Mouse (Mus musculus) kidney, postnatal 0 days (tissue): ENCODE results near the gene Asxl1. TPM values are rescaled to one million over a fixed set of nuclear protein-coding genes. Genes with fewer than 3 reads are reported as not detected.

Source experiments
- ATAC-seq: fragments of 200-750 bp; cut with Nextera tagmentation; replicated peaks from 2 replicates; pipeline ENCODE4 v1.8.0; 2017; ENCODE audit warnings: low read depth, moderate number of reproducible peaks, moderate TSS enrichment, moderate library complexity; ENCODE audit not compliant: low FRiP score
- DNase-seq: peaks from one replicate; pipeline ENCODE4 v3.0.0-alpha.2; 2016; ENCODE audit warnings: low spot score
- H3K27ac ChIP-seq: fragments of 300-500 bp; sonication (generic); 2 replicates; pipeline ENCODE4 v1.5.1; 2014; ENCODE audit warnings: mild to moderate bottlenecking
- H3K27me3 ChIP-seq: fragments of 300-500 bp; sonication (generic); 2 replicates; pipeline ENCODE4 v1.6.1; 2014; ENCODE audit warnings: low read length, mixed read lengths; ENCODE audit not compliant: insufficient read depth
- H3K36me3 ChIP-seq: fragments of 300-500 bp; sonication (generic); 2 replicates; pipeline ENCODE4 v1.6.1; 2014; ENCODE audit warnings: low read length, mixed read lengths; ENCODE audit not compliant: insufficient read depth
- H3K4me1 ChIP-seq: fragments of 300-500 bp; sonication (generic); replicated peaks from 2 replicates; pipeline ENCODE4 v1.6.1; 2014; ENCODE audit warnings: antibody characterized with exemption, low read length, mixed read lengths; ENCODE audit not compliant: insufficient read depth
- H3K4me2 ChIP-seq: fragments of 300-500 bp; sonication (generic); 2 replicates; pipeline ENCODE4 v1.6.1; 2014; ENCODE audit warnings: mild to moderate bottlenecking, low read length, moderate library complexity, mixed read lengths
- H3K4me3 ChIP-seq: fragments of 300-500 bp; sonication (generic); replicated peaks from 2 replicates; pipeline ENCODE4 v1.5.1; 2014; ENCODE audit warnings: low read depth, low read length
- H3K9ac ChIP-seq: fragments of 300-500 bp; sonication (generic); 2 replicates; pipeline ENCODE4 v1.6.1; 2014; ENCODE audit warnings: low read depth, low read length
- H3K9me3 ChIP-seq: fragments of 300-500 bp; sonication (generic); replicated peaks from 2 replicates; pipeline ENCODE4 v1.6.1; 2016; ENCODE audit warnings: low read length, inconsistent platforms, mixed read lengths
- CTCF ChIP-seq: IDR thresholded peaks from 2 replicates; pipeline ENCODE4 v1.5.1; 2016; ENCODE audit warnings: antibody characterized with exemption, low read depth, mild to moderate bottlenecking, moderate library complexity
- WGBS: fragments of 180-500 bp; shearing (Covaris S2); extraction: QIAGEN DNeasy Blood & Tissue Kit; methylation state at CpG from one replicate; pipeline ENCODE4 v1.1.7; 2014; 5-methylcytosine and 5-hydroxymethylcytosine counted together
- polyA plus RNA-seq: library from polyadenylated mRNA; unstranded; fragments of >200 nt; fragmentation: Nextera tagmentation; extraction: Ambion mirVana; gene quantifications from 2 replicates; pipeline ENCODE4 v1.2.1, GENCODE M21; 2015

Gene Asxl1
- polyA plus RNA-seq, 1 experiment from 2014 or later, result 14.1 TPM

DNA sequence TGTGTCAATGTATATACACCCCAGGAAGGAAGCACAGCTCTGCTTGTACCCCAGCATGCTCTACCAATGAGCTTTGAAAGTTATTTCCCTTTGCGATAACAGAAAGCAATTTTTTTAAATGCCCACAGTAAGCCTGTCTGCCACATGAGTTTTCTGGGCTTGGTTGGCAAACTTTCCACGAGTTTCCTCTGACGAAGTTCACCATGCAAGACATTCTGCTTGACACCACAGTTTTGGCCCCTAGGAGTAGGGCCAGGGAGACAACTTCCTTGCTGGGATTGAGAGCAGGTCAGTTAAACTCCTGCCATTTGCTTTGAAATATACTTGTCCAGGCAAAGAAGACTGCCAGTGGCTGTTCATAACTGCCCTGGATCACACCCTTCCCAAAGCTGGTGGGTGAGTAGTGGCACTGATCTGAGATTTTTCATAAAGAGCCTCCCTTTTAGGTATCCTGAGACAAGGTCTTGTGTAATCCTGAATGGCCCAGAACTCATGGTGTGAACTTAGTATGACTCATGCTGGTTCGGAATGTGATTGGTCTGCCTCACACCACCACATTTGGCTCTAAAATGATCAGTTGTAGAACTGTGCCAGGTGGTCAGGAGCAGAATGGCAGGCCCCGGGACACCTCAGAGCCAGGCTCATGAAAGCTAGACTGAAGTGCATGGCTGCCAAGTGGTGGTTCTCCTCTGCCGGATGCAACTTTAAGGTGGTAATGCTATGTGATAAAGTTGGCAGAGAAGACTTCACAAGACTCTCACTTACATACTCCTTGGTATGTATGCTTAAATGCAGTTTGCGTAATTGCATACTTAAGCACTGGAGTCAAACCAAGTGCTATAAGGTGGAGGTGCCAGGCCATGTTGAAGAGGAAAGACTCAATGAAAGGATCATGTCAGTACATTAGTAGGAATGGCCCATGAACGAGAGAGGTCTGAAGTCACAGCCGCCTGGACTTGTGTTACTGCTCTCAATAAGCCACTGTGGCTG is 7.0 kb upstream of the Asxl1 start:
- no peaks in the 10 kb centered on the region for H3K36me3 ChIP-seq
- ATAC-seq, result no peak
- no peaks in the 10 kb centered on the region for H3K27me3 ChIP-seq
- no peaks in the 10 kb centered on the region for H3K9me3 ChIP-seq
- TF ChIP-seq CTCF, result no peak
- no peak overlapping the region for H3K4me3 ChIP-seq
- H3K4me2 ChIP-seq, result no peak overlapping the region
- no peak overlapping the region for H3K9ac ChIP-seq
- H3K4me1 ChIP-seq, result 0 out of 2 replicates have a peak, but pooled peaks cover 5% of the 10 kb centered on the region
- no peak overlapping the region for H3K27ac ChIP-seq
- no peak for DNase-seq
- WGBS, result 83% methylated on average over 9 of the region's 9 CpGs

DNA sequence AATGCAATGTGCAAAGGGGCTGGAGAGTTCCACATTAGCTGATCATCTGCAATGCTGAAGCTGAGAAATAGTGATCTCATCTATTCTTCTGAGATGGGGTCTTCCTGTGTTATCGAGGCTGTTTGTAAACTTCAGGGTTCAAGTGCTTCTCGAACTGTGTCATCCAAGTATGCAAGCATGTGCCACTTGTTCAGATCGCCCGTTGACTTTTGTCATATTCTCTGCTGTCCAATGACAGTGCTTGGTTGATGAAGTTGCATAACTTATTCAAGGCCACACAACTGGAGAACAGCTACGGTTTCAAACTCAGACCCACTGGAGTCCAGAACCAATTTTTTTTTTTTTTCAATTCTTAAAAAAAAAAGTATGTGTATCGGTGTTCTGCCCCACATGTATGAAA is 3.5 kb upstream of the Asxl1 start:
- Histone ChIP-seq H3K36me3 (no peaks in the 10 kb centered on the region), H3K4me1 (0 out of 2 replicates have a peak, but pooled peaks cover 5% of the 10 kb centered on the region), H3K4me3 (no peak overlapping the region), H3K4me2 (no peak overlapping the region), H3K27me3 (no peaks in the 10 kb centered on the region), H3K9me3 (no peaks in the 10 kb centered on the region), H3K9ac (no peak overlapping the region), H3K27ac (no peak overlapping the region)
- ATAC-seq (no peak), DNase-seq (no peak)
- TF ChIP-seq CTCF, result no peak
- WGBS, result 90% methylated on average over 6 of the region's 6 CpGs

DNA sequence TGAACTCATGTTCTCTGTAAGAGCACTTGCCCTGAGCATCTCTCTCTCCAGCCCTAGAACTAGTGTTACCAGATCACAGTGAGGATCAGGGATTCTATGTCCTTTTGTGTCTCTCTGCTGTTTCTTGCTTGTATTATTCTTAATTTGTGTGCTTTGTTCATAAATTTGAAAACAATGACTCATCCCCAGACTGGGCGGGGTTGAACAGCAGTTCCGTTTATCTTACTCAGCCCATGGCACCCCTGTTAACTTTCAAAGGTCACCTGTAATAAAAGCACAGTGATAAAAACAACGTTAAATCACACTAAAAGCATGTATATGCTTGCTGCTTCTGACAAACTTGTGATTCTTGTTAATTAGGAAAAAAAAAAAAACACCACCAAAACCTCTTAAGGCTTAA is 3.0 kb upstream of the Asxl1 start:
- H3K4me2 ChIP-seq, result no peak overlapping the region
- no peak for ATAC-seq
- H3K9ac ChIP-seq, result no peak overlapping the region
- no peak for TF ChIP-seq CTCF
- H3K4me3 ChIP-seq, result no peak overlapping the region
- no peaks in the 10 kb centered on the region for H3K36me3 ChIP-seq
- 0 out of 2 replicates have a peak, but pooled peaks cover 4% of the 10 kb centered on the region for H3K4me1 ChIP-seq
- 71% methylated on average over 3 of the region's 3 CpGs for WGBS
- H3K27ac ChIP-seq, result no peak overlapping the region
- DNase-seq, result no peak
- no peaks in the 10 kb centered on the region for H3K27me3 ChIP-seq
- H3K9me3 ChIP-seq, result no peaks in the 10 kb centered on the region

DNA sequence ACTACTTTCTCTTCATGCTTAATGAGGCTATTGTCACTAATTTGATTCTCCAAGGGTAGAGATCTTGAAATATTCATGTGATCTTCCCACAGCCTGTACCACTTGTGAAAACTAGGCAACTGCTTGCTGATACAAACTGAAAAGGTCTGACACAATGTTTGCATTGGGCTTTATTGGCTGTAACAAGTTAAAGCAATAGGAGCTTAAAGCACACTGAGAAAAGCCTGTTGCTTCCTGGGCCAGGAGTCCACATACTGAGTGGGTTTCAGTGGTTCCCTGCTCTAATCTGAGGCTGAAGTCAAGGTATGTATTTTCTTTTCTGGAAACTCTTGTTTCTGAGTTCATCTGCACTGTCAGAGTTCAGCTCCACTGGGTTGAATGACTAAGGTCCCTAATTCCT is 2.4 kb upstream of the Asxl1 start:
- no peaks in the 10 kb centered on the region for H3K27me3 ChIP-seq
- DNase-seq (no peak), ATAC-seq (no peak)
- no peak overlapping the region for H3K4me3 ChIP-seq
- no peaks in the 10 kb centered on the region for H3K4me1 ChIP-seq
- TF ChIP-seq CTCF, result no peak
- no peaks in the 10 kb centered on the region for H3K9me3 ChIP-seq
- H3K36me3 ChIP-seq, result no peaks in the 10 kb centered on the region
- no peak overlapping the region for H3K4me2 ChIP-seq
- no peak overlapping the region for H3K27ac ChIP-seq
- no peak overlapping the region for H3K9ac ChIP-seq

DNA sequence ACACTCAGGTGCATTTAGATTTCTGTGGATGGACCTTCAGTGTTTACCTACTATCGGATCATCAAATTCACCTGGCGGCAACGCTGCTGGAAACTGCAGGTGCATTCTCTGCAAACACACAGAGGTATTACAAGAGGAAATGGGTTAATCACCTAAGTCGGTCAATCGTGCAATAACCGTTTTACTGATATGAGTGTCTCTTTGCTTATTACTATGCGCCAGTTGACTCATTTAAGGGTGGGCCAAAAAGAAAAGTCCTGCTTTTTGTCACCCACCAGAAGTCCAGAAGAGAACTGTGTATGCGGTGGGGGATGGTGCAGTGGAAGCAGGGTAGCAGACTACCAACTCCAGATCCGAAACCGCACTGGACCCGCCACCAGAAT is 567 bp upstream of the Asxl1 start:
- peak overlapping the region; percentile 94 for H3K4me3 ChIP-seq
- 5% methylated on average over 11 of the region's 11 CpGs for WGBS
- H3K27me3 ChIP-seq, result no peaks in the 10 kb centered on the region
- peak overlapping the region; percentile 65 for H3K9ac ChIP-seq
- peak overlapping the region; percentile 80 for H3K27ac ChIP-seq
- no peaks in the 10 kb centered on the region for H3K36me3 ChIP-seq
- H3K4me1 ChIP-seq, result peaks cover 10% of the 10 kb centered on the region
- DNase-seq, result no peak
- no peak for TF ChIP-seq CTCF
- H3K4me2 ChIP-seq, result peak overlapping the region; percentile 69
- no peak for ATAC-seq
- H3K9me3 ChIP-seq, result no peaks in the 10 kb centered on the region

DNA sequence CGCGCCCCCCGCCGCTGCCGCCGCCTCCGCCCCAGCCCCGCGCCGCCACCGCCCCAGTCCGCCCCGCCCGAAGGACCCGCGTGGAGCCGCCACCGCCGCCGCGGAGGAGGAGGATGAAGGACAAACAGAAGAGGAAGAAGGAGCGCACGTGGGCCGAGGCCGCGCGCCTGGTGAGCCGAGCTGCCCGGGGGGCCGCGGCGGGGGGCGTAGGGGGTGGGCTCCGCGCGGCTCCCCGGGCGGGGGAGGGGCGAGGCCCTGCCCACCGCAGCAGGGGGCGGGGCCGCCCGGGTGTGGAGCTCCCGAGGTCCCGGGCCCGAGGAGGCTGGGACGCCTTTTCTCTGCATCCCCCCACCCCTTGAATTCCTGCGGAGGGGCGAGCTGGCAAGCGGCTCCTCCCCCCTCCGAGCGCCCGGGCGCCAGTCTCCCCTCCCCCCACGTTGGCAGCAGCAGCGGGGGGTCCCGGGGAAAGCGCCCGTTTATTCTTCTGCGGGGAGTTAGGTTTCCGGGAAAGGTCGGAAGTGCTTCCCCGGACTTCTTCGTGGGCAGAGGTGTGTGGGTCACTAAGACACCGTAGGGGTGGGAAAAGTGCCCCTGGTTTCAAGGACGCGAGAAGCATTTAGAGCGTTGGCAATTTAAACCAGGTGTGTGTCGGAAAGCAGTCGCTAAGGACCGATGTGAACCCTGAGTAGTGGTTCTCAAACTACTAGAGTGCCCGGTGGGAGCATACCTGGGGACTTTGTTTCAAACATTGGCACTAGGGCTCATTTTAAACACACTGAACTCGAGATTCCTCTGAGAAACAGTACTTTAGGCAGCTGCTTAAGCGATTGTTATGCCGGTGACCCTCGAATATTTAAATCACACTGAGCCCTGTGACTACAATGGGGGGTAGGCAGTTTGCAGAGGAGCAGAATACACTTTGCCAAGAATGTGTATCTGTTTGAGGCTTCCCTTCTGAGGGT is 873 bp downstream of the Asxl1 start:
- ATAC-seq, result peak; percentile 48
- WGBS, result under 1% methylated on average over 38 of the region's 76 CpGs
- H3K4me3 ChIP-seq, result peak overlapping the region; percentile 94
- H3K27me3 ChIP-seq, result no peaks in the 10 kb centered on the region
- H3K27ac ChIP-seq, result peak overlapping the region; percentile 100
- peaks cover 17% of the 10 kb centered on the region for H3K4me1 ChIP-seq
- peak overlapping the region; percentile 99 for H3K9ac ChIP-seq
- H3K36me3 ChIP-seq, result no peaks in the 10 kb centered on the region
- no peak for TF ChIP-seq CTCF
- peak; percentile 85 for DNase-seq
- H3K4me2 ChIP-seq, result peak overlapping the region; percentile 69
- no peaks in the 10 kb centered on the region for H3K9me3 ChIP-seq
